Mouse (Mus musculus) testis, adult 2 months (tissue): ENCODE data around the gene Nudt1.

Source experiments
- CTCF ChIP-seq: fragments of 200-500 bp; IDR thresholded peaks from 2 replicates; pipeline ENCODE4 v1.5.1; 2012; ENCODE audit warnings: low read depth, mild to moderate bottlenecking, inconsistent platforms, low read length, moderate library complexity; ENCODE audit not compliant: control insufficient read depth, insufficient read depth, insufficient replicate concordance
- POLR2A ChIP-seq: fragments of 200-500 bp; IDR thresholded peaks from 2 replicates; pipeline ENCODE4 v1.6.1; 2012; ENCODE audit warnings: low read depth, mild to moderate bottlenecking, inconsistent platforms, low read length, moderate library complexity; ENCODE audit not compliant: control insufficient read depth

DNA sequence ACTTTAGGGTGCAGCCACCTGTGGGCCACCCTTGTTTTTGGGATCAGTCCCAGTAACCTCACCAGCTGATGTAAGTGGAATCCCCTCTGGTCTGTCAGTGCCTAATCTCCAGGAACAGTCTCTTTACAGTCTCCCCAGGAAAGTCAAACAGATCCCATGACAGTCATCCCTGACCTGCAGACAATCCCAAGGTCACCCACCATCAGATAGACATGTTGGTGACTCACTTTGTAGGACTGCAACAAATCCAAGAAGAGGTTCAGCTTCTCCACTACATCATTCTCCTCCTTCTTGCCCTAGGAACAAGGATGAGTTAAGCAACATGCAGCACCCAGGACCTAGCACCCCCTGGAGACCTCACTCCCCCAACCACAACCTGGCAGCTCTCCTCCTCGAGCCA lies 24.6 kb downstream of the Nudt1 start:
- TF ChIP-seq CTCF (no peak), POLR2A (no peak)
